Mouse (Mus musculus) layer of hippocampus, postnatal 36 days (tissue): ENCODE measurements around the gene 4930438A08Rik. TPM values are rescaled to one million over a fixed set of nuclear protein-coding genes. Genes with fewer than 3 reads are reported as not detected.

Experiments used
- DNase-seq, 2 experiments: peaks; one replicate each; pipeline ENCODE4 v3.0.0; 2022
- total RNA-seq, 2 experiments: library from RNA; stranded (reverse); gene quantifications; 2 replicates each; pipeline ENCODE4 v1.2.3; 2021

4930438A08Rik gene
- total RNA-seq, 2 experiments from 2014 or later = not detected

- DNase-seq = no peak
Measured at GRCm38 (mm10) chr11:58324614-58325229, 50.1 kb downstream of the 4930438A08Rik start.

DNA sequence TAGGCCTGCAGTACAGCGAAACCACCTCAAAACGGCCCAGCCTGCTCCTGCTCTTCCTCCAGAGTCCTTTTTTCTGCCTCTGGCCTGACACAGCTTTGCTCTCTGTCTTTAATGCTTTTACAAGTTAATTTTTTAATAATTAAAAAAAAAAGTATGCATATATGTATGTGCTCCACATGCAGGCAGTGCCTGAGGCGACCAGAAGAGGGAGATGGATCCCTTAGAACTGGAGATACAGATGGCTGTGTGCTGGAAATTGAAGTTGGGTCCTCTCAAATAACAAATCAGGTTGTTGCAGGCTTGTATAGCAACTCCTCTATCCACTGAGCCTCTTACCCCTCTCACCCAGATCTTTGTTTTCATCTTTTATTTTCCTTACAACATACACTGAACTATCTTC lies 52.2 kb downstream of the 4930438A08Rik start:
- DNase-seq = no peak

- DNase-seq = peak in 1 of 2 experiments; percentile 19
Measured at GRCm38 (mm10) chr11:58329906-58330275, 55.3 kb downstream of the 4930438A08Rik start.

- peak; percentile 91 for DNase-seq
Measured at GRCm38 (mm10) chr11:58330276-58331148, 55.9 kb downstream of the 4930438A08Rik start, which contains the start of the genes Zfp672 and Sh3bp5l. Zfp672 (minus strand) TSS chr11:58330339. Sh3bp5l (plus strand) TSS chr11:58330724.

- DNase-seq = peak in 1 of 2 experiments; percentile 21
Measured at GRCm38 (mm10) chr11:58331149-58331495, 56.5 kb downstream of the 4930438A08Rik start.

DNA sequence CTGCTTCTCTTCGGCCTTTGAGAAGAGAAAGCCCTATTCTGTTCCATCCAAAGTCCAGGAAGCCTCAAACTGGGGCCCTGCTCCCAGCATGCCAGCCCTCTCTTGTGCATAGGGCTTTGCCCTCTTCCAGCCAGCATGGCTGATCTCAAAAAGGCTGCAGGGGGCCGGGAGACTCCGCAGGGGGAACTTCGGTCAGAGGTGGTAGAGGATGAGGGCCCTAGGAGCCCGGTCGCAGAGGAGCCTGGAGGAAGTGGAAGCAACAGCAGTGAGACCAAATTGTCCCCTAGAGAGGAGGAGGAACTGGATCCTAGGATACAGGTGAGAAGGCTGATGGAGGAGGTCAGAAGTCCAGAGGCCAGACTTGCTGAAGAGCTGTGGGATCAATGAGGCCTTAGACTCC lies 56.9 kb downstream of the 4930438A08Rik start:
- DNase-seq = no peak

DNA sequence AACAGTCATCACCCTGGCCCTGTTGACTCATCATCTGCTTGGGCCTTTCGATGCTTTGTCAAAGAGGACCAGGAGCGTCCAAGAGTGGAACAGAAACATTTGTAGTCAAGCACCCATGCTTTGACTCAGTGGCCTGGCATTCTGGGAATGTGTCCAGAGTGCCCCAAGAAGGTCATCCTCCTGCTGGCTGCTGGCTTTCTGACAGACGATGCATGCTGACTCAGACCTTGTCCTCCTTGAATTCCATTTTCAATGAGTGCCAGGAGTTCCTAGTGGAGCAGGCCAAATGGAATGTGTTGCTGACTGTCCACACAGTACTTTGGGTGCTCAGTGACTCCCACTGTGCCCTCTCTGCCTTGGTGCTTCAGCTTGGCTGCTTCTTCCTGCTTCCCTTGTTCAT lies 60.1 kb downstream of the 4930438A08Rik start:
- DNase-seq = no peak

Other genes starting within 250 kb of the 4930438A08Rik start
- not detected for gene Gm12248, start 181.7 kb upstream of the 4930438A08Rik start, total RNA-seq
- gene Cnot8, start 170.6 kb upstream of the 4930438A08Rik start, total RNA-seq = 10 to 100 TPM; 53.2 to 55.0 TPM
- gene Gemin5, start 106.3 kb upstream of the 4930438A08Rik start, total RNA-seq = 10 to 100 TPM; 20.4 to 22.0 TPM
- gene Mrpl22, start 103.1 kb upstream of the 4930438A08Rik start, total RNA-seq = 10 to 100 TPM; 32.7 to 38.3 TPM
- gene Igtp, start 75.2 kb upstream of the 4930438A08Rik start, total RNA-seq = 1 to 10 TPM; 2.1 TPM
- 1 to 10 TPM; 2.2 to 2.3 TPM for gene Irgm2, start 75.2 kb upstream of the 4930438A08Rik start, total RNA-seq
- 10 to 100 TPM; 27.6 to 31.4 TPM for gene Zfp692, start 32.3 kb downstream of the 4930438A08Rik start, total RNA-seq
- gene Zfp672, start 55.5 kb downstream of the 4930438A08Rik start, total RNA-seq = 10 to 100 TPM; 44.0 to 51.2 TPM
- gene Sh3bp5l, start 55.9 kb downstream of the 4930438A08Rik start, total RNA-seq = 10 to 100 TPM; 50.3 to 52.9 TPM
- under 1 TPM in 1 of 2 experiments, not detected in 1; 0.30 TPM for gene Lypd8, start 104.2 kb downstream of the 4930438A08Rik start, total RNA-seq
- not detected for gene 1810065E05Rik, start 146.3 kb downstream of the 4930438A08Rik start, total RNA-seq
- not detected for gene Gm12253, start 157.8 kb downstream of the 4930438A08Rik start, total RNA-seq
- gene Lypd9, start 178.1 kb downstream of the 4930438A08Rik start, total RNA-seq = not detected
- not detected for gene Olfr30, start 187.5 kb downstream of the 4930438A08Rik start, total RNA-seq
- not detected for gene Olfr332, start 217.8 kb downstream of the 4930438A08Rik start, total RNA-seq
- not detected for gene Olfr331, start 227.8 kb downstream of the 4930438A08Rik start, total RNA-seq